Mouse (Mus musculus): ENCODE data around the gene Apol11a. TPM values are rescaled to one million over a fixed set of nuclear protein-coding genes. Genes with fewer than 3 reads are reported as not detected.
"Not testable (repeated sequence)": the region's sequence is repeated elsewhere in the genome, so short reads cannot be mapped to it uniquely, and the experiment has no call there.

Gene Apol11a
- not detected in 2 replicates for polyA plus RNA-seq (2014; fragmentation: Nextera tagmentation; extraction: Ambion mirVana)

- H3K36me3 ChIP-seq (ENCODE audit: control insufficient read depth, insufficient read depth, low read length); H3K27ac ChIP-seq (ENCODE audit: low read depth, low read length); DNase-seq (ENCODE audit: low spot score, missing footprints); ATAC-seq (ENCODE audit: low FRiP score); H3K4me2 ChIP-seq; H3K4me3 ChIP-seq (ENCODE audit: low read depth, low read length); H3K27me3 ChIP-seq (ENCODE audit: control insufficient read depth, insufficient read depth, low read length); H3K9ac ChIP-seq (ENCODE audit: low read length); H3K9me3 ChIP-seq (ENCODE audit: control insufficient read depth, low read length); H3K4me1 ChIP-seq (ENCODE audit: control insufficient read depth, insufficient read depth, low read length): not testable (repeated sequence)
Observed at GRCm38 (mm10) chr15:77507966-77508365, at the start of gene Apol11a. Gene Apol11a (plus strand): TSS chr15:77508271.

- not testable (repeated sequence) for ATAC-seq (ENCODE audit: low FRiP score); H3K27ac ChIP-seq (ENCODE audit: low read depth, low read length)
- WGBS: 85% methylated on average over 7 of the region's 7 CpGs
Observed at GRCm38 (mm10) chr15:77474699-77475390, 33.2 kb upstream of the Apol11a start.

GRCm38 (mm10) chr15:77476693-77477092, 31.4 kb upstream of the Apol11a start, which contains the start of gene Apol10a:
Gene Apol10a (plus strand): TSS chr15:77477047.
- H3K4me2 ChIP-seq; DNase-seq (ENCODE audit: low spot score, missing footprints): not testable (repeated sequence)

More at GRCm38 (mm10) chr15:77474699-77475390, 33.2 kb upstream of the Apol11a start:
- not testable (repeated sequence) for H3K9ac ChIP-seq (ENCODE audit: low read length); H3K4me1 ChIP-seq (ENCODE audit: control insufficient read depth, insufficient read depth, low read length); H3K9me3 ChIP-seq (ENCODE audit: control insufficient read depth, low read length); H3K4me2 ChIP-seq; H3K27me3 ChIP-seq (ENCODE audit: control insufficient read depth, insufficient read depth, low read length); H3K36me3 ChIP-seq (ENCODE audit: control insufficient read depth, insufficient read depth, low read length); DNase-seq (ENCODE audit: low spot score, missing footprints); H3K4me3 ChIP-seq (ENCODE audit: low read depth, low read length)

GRCm38 (mm10) chr15:77482140-77482794, 25.8 kb upstream of the Apol11a start:
- Histone ChIP-seq H3K9me3 (ENCODE audit: control insufficient read depth, low read length) (no peaks in the 10 kb centered on the region), H3K4me1 (ENCODE audit: control insufficient read depth, insufficient read depth, low read length) (no peaks in the 10 kb centered on the region), H3K27me3 (ENCODE audit: control insufficient read depth, insufficient read depth, low read length) (no peaks in the 10 kb centered on the region), H3K36me3 (ENCODE audit: control insufficient read depth, insufficient read depth, low read length) (no peaks in the 10 kb centered on the region), H3K9ac (ENCODE audit: low read length) (no peak overlapping the region), H3K4me3 (ENCODE audit: low read depth, low read length) (no peak overlapping the region), H3K4me2 (no peak overlapping the region), H3K27ac (ENCODE audit: low read depth, low read length) (no peak overlapping the region)
- WGBS: 79% methylated on average over 4 of the region's 4 CpGs
- ATAC-seq (ENCODE audit: low FRiP score): no peak
- DNase-seq (ENCODE audit: low spot score, missing footprints): no peak

More at GRCm38 (mm10) chr15:77476693-77477092, 31.4 kb upstream of the Apol11a start, which contains the start of gene Apol10a:
- not testable (repeated sequence) for H3K4me1 ChIP-seq (ENCODE audit: control insufficient read depth, insufficient read depth, low read length); H3K27me3 ChIP-seq (ENCODE audit: control insufficient read depth, insufficient read depth, low read length); H3K27ac ChIP-seq (ENCODE audit: low read depth, low read length); H3K4me3 ChIP-seq (ENCODE audit: low read depth, low read length); ATAC-seq (ENCODE audit: low FRiP score); H3K36me3 ChIP-seq (ENCODE audit: control insufficient read depth, insufficient read depth, low read length); H3K9me3 ChIP-seq (ENCODE audit: control insufficient read depth, low read length); H3K9ac ChIP-seq (ENCODE audit: low read length)
- 76% methylated on average over 2 of the region's 2 CpGs for WGBS

- not testable (repeated sequence) for H3K9ac ChIP-seq (ENCODE audit: low read length); H3K27me3 ChIP-seq (ENCODE audit: control insufficient read depth, insufficient read depth, low read length); H3K4me3 ChIP-seq (ENCODE audit: low read depth, low read length); H3K4me2 ChIP-seq; ATAC-seq (ENCODE audit: low FRiP score); H3K9me3 ChIP-seq (ENCODE audit: control insufficient read depth, low read length); H3K36me3 ChIP-seq (ENCODE audit: control insufficient read depth, insufficient read depth, low read length); DNase-seq (ENCODE audit: low spot score, missing footprints); H3K27ac ChIP-seq (ENCODE audit: low read depth, low read length); H3K4me1 ChIP-seq (ENCODE audit: control insufficient read depth, insufficient read depth, low read length)
- WGBS: no CpG with 5 or more reads among the region's 1 CpGs
Observed at GRCm38 (mm10) chr15:77493181-77493580, 14.9 kb upstream of the Apol11a start.

GRCm38 (mm10) chr15:77494694-77495093, 13.4 kb upstream of the Apol11a start:
- DNase-seq (ENCODE audit: low spot score, missing footprints); ATAC-seq (ENCODE audit: low FRiP score); H3K9me3 ChIP-seq (ENCODE audit: control insufficient read depth, low read length); H3K4me2 ChIP-seq; H3K36me3 ChIP-seq (ENCODE audit: control insufficient read depth, insufficient read depth, low read length); H3K4me1 ChIP-seq (ENCODE audit: control insufficient read depth, insufficient read depth, low read length); H3K9ac ChIP-seq (ENCODE audit: low read length); H3K4me3 ChIP-seq (ENCODE audit: low read depth, low read length); H3K27ac ChIP-seq (ENCODE audit: low read depth, low read length); H3K27me3 ChIP-seq (ENCODE audit: control insufficient read depth, insufficient read depth, low read length): not testable (repeated sequence)
- 84% methylated on average over 1 of the region's 1 CpGs for WGBS

- not testable (repeated sequence) for H3K27ac ChIP-seq (ENCODE audit: low read depth, low read length); DNase-seq (ENCODE audit: low spot score, missing footprints); H3K9ac ChIP-seq (ENCODE audit: low read length); ATAC-seq (ENCODE audit: low FRiP score); H3K4me3 ChIP-seq (ENCODE audit: low read depth, low read length); H3K36me3 ChIP-seq (ENCODE audit: control insufficient read depth, insufficient read depth, low read length); H3K4me1 ChIP-seq (ENCODE audit: control insufficient read depth, insufficient read depth, low read length); H3K27me3 ChIP-seq (ENCODE audit: control insufficient read depth, insufficient read depth, low read length); H3K9me3 ChIP-seq (ENCODE audit: control insufficient read depth, low read length); H3K4me2 ChIP-seq
- WGBS: 76% methylated on average over 4 of the region's 4 CpGs
Observed at GRCm38 (mm10) chr15:77520596-77520995, 12.5 kb downstream of the Apol11a start.

GRCm38 (mm10) chr15:77523186-77523843, 15.2 kb downstream of the Apol11a start:
- DNase-seq (ENCODE audit: low spot score, missing footprints): peak; percentile 93
- not testable (repeated sequence) for H3K9ac ChIP-seq (ENCODE audit: low read length); H3K4me1 ChIP-seq (ENCODE audit: control insufficient read depth, insufficient read depth, low read length); H3K4me2 ChIP-seq; H3K36me3 ChIP-seq (ENCODE audit: control insufficient read depth, insufficient read depth, low read length); ATAC-seq (ENCODE audit: low FRiP score); H3K27ac ChIP-seq (ENCODE audit: low read depth, low read length); H3K4me3 ChIP-seq (ENCODE audit: low read depth, low read length); H3K27me3 ChIP-seq (ENCODE audit: control insufficient read depth, insufficient read depth, low read length); H3K9me3 ChIP-seq (ENCODE audit: control insufficient read depth, low read length)
- 14% methylated on average over 6 of the region's 6 CpGs for WGBS

GRCm38 (mm10) chr15:77533216-77533615, 25.1 kb downstream of the Apol11a start, which contains the start of gene Apol7c:
Gene Apol7c (minus strand): TSS chr15:77533316.
- Histone ChIP-seq H3K4me2 (no peak within 1 kb of the TSS), H3K27me3 (ENCODE audit: control insufficient read depth, insufficient read depth, low read length) (no peaks in the 10 kb centered on the region), H3K36me3 (ENCODE audit: control insufficient read depth, insufficient read depth, low read length) (no peaks in the 10 kb centered on the region), H3K27ac (ENCODE audit: low read depth, low read length) (no peak within 1 kb of the TSS), H3K4me1 (ENCODE audit: control insufficient read depth, insufficient read depth, low read length) (no peaks in the 10 kb centered on the region), H3K9me3 (ENCODE audit: control insufficient read depth, low read length) (no peaks in the 10 kb centered on the region), H3K9ac (ENCODE audit: low read length) (no peak within 1 kb of the TSS), H3K4me3 (ENCODE audit: low read depth, low read length) (no peak within 1 kb of the TSS)
- DNase-seq (ENCODE audit: low spot score, missing footprints) (no peak), ATAC-seq (ENCODE audit: low FRiP score) (no peak)
